Mouse (Mus musculus) liver (tissue): Measurements from ENCODE around the gene Gcnt1.

Experiments
- DNase-seq: peaks from one replicate; pipeline ENCODE4 v3.0.0-alpha.2; 2020; ENCODE audit warnings: mixed read lengths

Gcnt1 gene

GRCm38 (mm10) chr19:17364741-17365140 is 7.9 kb downstream of the Gcnt1 start:
- peak; percentile 71 for DNase-seq

DNA sequence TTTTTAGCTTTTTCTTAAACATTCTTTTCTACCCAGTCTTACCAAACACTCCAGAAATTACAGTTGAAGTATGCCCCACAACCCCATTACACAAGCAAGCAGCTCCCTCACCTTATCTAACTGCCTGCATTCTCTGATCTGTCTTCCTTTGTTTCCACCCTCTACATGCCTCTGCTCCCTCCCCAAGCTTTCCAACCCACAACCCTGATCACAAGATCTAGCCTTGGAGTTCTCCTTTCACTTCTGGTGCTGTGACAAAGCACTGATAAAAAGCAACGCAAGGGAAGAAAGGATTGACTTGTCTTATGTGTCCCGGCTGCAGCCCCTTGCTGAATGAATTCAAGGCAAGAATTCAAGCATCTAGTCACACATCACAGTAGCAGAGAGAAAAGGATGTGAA is 11.5 kb downstream of the Gcnt1 start:
- DNase-seq = peak; percentile 47

GRCm38 (mm10) chr19:17359315-17359890 is 13.2 kb downstream of the Gcnt1 start:
- DNase-seq = no peak

DNA sequence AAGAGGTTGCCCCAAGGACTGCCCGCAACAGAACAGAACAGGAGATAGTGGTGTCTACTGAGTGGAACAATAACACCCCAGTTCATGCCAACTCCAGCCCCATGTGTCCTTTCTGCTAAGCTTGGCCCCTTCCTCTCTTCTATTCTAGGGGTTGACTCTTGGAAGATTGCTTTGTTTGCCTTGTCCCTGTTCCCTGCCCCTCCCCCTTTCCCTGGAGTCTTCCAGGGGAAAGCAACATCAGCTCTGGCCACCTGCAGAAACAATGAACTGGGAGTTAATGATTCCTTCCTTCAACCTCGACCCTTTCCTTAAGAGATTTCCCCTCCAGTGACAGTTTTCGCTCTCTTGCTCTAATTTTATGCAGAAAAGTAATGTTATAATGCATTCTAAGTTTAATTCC is 15.3 kb downstream of the Gcnt1 start:
- no peak for DNase-seq

DNA sequence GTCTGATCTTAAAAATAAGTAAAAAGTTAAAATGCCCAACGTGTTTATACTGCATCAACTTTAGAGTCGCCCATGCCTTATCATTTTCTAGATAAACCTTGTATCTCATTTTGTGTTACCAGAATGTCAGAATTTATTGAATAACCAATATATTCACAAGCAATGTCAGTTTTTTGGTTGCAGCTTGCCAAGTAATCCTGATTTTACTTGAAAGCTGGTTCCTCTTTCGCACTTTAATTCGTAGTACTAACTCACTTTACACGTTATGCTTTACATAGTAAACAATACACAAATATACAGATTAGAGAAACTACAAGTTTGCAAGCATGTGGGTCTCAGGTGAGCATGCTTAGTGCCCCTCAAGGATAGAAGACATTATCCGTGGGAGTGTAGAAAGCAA is 15.7 kb downstream of the Gcnt1 start:
- DNase-seq = no peak

GRCm38 (mm10) chr19:17355950-17356867 is 16.4 kb downstream of the Gcnt1 start:
- DNase-seq = peak; percentile 96

GRCm38 (mm10) chr19:17355361-17355760 is 17.3 kb downstream of the Gcnt1 start:
- peak; percentile 74 for DNase-seq

DNA sequence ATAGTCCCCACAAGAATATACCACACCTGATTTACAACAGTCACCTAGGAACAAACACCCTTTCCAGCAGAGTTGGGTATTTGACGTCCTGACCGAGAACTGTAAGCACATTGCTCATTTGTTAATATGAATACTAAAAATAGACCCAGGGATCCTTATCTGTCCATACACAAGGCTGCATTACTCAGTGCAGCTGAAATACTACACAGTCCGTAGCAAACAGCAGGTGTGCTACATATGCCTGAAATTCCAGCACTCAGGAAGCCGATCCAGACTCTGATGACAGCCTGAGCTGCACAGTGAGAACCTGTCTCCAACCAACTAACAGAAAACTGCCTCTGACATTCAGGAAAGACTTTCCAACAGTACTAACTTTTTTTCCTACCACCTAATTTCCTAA is 17.8 kb downstream of the Gcnt1 start:
- no peak for DNase-seq

DNA sequence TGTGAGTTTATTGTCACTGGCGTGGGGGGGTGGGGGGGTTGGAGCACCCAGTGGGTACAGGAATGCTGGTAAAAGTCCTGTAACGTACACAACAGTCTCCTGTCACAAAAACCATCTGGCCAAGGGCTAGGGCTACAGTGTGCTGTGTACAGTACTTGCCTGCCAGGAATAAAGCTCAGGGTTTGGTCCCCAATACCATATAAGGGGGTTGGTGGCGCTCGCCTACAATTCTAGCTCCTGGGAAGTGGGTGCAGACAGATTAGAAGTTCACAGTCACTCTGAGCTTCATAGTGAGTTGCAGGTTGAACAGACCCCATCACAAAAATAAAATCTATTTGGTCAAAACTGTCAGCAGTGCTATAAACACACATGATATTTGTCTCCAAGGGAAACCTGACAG is 18.3 kb downstream of the Gcnt1 start:
- peak; percentile 63 for DNase-seq

DNA sequence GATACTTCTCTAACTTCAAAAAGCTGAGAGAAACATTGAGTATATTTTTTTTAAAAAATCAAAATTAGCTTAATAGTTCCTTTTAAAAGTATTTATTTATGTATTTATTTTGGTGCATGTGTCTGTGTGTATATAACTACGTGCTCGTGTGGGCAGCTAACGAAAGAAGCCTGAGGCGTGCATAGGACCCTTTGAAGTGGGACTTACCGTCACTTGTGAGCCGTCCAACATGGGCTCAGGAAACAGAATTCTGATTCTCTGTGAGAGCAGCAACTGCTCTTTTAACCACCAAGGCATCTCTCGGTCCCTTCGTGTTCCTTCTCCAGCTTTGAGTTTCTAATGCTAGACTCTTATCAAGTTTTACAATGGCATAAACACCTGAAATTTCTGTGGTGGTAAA is 18.9 kb downstream of the Gcnt1 start:
- no peak for DNase-seq

DNA sequence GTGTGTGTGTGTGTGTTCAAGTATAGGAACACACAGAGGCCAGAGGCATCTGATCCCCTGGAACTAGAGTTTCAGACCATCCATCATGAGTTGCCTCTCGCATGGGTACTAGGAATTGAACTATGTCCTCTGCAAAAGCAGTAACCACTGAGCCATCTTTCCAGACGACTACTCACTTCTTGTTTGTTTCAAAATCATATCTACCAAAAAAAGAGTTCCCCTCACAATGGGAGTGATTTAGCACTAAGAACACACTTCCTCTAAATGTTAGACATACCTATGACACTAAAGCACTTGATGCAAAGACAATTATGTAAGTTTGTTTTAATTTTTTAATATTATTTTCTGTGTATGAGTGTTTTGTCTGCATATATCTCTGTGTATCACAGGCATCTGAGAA is 24.8 kb downstream of the Gcnt1 start:
- no peak for DNase-seq

DNA sequence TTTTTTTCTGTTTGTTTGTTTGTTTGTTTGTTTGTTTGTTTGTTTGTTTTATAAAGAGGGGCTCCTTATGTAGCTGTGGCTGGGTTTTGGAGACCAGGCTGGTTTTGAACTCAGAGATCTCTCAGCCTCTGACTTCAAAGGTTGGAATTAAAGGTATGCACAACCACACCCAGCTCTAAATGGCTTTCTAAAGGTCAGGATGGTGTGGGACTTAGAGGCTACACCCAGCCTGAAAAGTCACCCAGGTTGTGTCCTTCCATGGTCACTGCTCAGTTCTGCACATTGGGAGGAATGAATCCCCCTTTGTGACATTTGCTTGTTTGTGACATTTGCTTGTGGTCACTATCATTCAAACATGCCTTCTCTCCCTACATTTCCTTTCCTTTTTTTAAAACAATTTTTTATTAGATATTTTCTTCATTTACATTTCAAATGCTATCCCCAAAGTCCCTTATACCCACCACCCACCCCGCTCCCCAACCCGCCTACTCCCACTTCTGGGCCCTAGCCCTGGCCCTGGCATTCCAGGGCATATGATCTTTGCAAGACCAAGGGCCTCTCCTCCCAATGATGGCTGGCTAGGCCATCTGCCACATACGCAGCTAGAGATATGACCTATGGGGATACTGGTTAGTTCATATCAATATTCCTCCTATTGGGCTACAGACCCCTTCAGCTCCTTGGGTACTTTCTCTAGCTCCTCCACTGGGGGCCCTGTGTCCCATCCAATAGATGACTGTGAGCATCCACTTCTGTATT is 25.7 kb downstream of the Gcnt1 start:
- no peak for DNase-seq

GRCm38 (mm10) chr19:17344881-17345280 is 27.8 kb downstream of the Gcnt1 start:
- DNase-seq = no peak

GRCm38 (mm10) chr19:17339563-17339962 is 33.1 kb downstream of the Gcnt1 start:
- DNase-seq = no peak

- DNase-seq = peak; percentile 62
Observed at GRCm38 (mm10) chr19:17337057-17337679, 35.5 kb downstream of the Gcnt1 start.

GRCm38 (mm10) chr19:17336646-17337045 is 36.0 kb downstream of the Gcnt1 start:
- no peak for DNase-seq

- peak; percentile 81 for DNase-seq
Observed at GRCm38 (mm10) chr19:17334644-17335333, 37.9 kb downstream of the Gcnt1 start.

GRCm38 (mm10) chr19:17333043-17333442 is 39.6 kb downstream of the Gcnt1 start:
- DNase-seq = no peak

- no peak for DNase-seq
Observed at GRCm38 (mm10) chr19:17328916-17329315, 43.7 kb downstream of the Gcnt1 start.

GRCm38 (mm10) chr19:17327881-17328404 is 44.7 kb downstream of the Gcnt1 start:
- peak; percentile 49 for DNase-seq

DNA sequence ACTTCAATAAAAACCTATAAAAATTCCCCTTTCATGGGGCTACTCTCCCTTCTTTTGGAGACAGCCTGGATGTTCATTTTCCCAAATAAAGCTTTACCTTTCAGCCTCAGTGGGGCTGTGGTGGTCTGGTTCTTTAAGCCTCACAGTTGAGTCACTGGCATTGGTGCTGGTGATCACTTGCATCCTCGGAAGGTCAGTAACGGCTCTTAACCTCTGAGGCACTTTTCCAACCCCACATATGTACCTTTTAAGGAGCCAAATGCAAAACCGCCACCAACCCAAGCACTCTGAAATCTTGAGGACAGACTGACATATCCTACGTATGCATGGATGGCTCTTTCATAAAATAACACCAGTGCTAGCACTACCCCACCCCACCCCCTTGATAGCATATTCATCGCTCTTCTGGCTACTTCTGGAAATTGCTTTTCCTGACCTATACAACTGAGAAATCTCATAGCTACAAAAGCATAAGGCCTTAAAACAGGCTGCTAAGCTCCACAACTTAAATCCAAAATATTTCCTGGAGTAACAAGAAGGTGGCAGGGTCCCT is 48.9 kb downstream of the Gcnt1 start:
- peak; percentile 56 for DNase-seq
